Mouse (Mus musculus) CH12.LX (cell line): Measurements from ENCODE around the gene Ccl4. TPM values are rescaled to one million over a fixed set of nuclear protein-coding genes. Genes with fewer than 3 reads are reported as not detected.
A peak's percentile ranks its signal among the peaks of the same experiment; 100 is the strongest.

Experiments
- DNase-seq: peaks from one replicate; pipeline ENCODE4 v3.0.0-alpha.2; 2013; ENCODE audit errors: extremely low read depth
- H3K27ac ChIP-seq: 2 replicates; pipeline ENCODE4 v1.5.1; 2012; ENCODE audit warnings: low read depth, mild to moderate bottlenecking, control low read depth, moderate library complexity; ENCODE audit not compliant: insufficient read depth
- H3K27me3 ChIP-seq: replicated peaks from 2 replicates; pipeline ENCODE3; 2012; ENCODE audit warnings: inconsistent platforms
- H3K36me3 ChIP-seq, 2 experiments: replicated peaks in 1 of 2; 2 replicates each; pipeline versions ENCODE3 to v1.6.1; 2012; ENCODE audit warnings: inconsistent platforms in 1 of 2, low read length in 1 of 2, mild to moderate bottlenecking in 1 of 2, mixed read lengths in 1 of 2, moderate library complexity in 1 of 2; ENCODE audit not compliant: control insufficient read depth in 1 of 2, insufficient read depth in 1 of 2
- H3K4me1 ChIP-seq, 2 experiments: 2 replicates each; pipeline ENCODE4 v1.6.1; 2012; ENCODE audit warnings: inconsistent platforms in 1 of 2, moderate library complexity in 1 of 2; ENCODE audit not compliant: insufficient read depth in 2 of 2, control insufficient read depth in 1 of 2
- H3K4me2 ChIP-seq: 2 replicates; pipeline ENCODE4 v1.6.1; 2012; ENCODE audit warnings: low read depth, mild to moderate bottlenecking, control low read depth; ENCODE audit not compliant: poor library complexity, insufficient read depth, severe bottlenecking
- H3K4me3 ChIP-seq, 3 experiments: fragments of 150-350 bp in 1 of 3; sonication (generic) in 1 of 3; replicated peaks in 1 of 3; 2 replicates each; pipeline versions ENCODE3 to v1.5.1; 2011 to 2012; ENCODE audit warnings: low read depth in 2 of 3, low read length in 2 of 3, mild to moderate bottlenecking in 2 of 3, moderate library complexity in 2 of 3, control low read depth in 1 of 3, improper control_type of control experiment in 1 of 3, inconsistent platforms in 1 of 3, mixed read lengths in 1 of 3; ENCODE audit not compliant: poor library complexity in 1 of 3
- H3K79me2 ChIP-seq: replicated peaks from 2 replicates; pipeline ENCODE4 v1.6.1; 2012; ENCODE audit warnings: mild to moderate bottlenecking, moderate library complexity; ENCODE audit not compliant: control insufficient read depth, poor library complexity, insufficient read depth, severe bottlenecking; ENCODE audit errors: extremely low read depth
- H3K9ac ChIP-seq: 2 replicates; pipeline ENCODE4 v1.6.1; 2012; ENCODE audit warnings: low read depth, mild to moderate bottlenecking, control low read depth, moderate library complexity; ENCODE audit not compliant: insufficient read depth
- H3K9me3 ChIP-seq: replicated peaks from 2 replicates; pipeline ENCODE3; 2012; ENCODE audit warnings: low read length, inconsistent platforms, mixed read lengths
- CHD1 ChIP-seq: IDR thresholded peaks from 2 replicates; pipeline ENCODE4 v1.6.1; 2012; ENCODE audit warnings: low read depth, low read length, improper control_type of control experiment, inconsistent platforms
- E2F4 ChIP-seq: IDR thresholded peaks from 2 replicates; pipeline ENCODE4 v1.6.1; 2011; ENCODE audit warnings: low read depth, low read length, improper control_type of control experiment; ENCODE audit not compliant: insufficient replicate concordance
- EP300 ChIP-seq: IDR thresholded peaks from 2 replicates; pipeline ENCODE4 v1.6.1; 2011; ENCODE audit warnings: low read length, improper control_type of control experiment
- HCFC1 ChIP-seq: IDR thresholded peaks from 2 replicates; pipeline ENCODE4 v1.6.1; 2012; ENCODE audit warnings: low read depth, mild to moderate bottlenecking, inconsistent platforms, low read length, improper control_type of control experiment
- IRF4 ChIP-seq: IDR thresholded peaks from 2 replicates; pipeline ENCODE4 v1.6.1; 2014; ENCODE audit warnings: low read depth, mild to moderate bottlenecking, inconsistent platforms, low read length, improper control_type of control experiment
- JUN ChIP-seq: IDR thresholded peaks from 2 replicates; pipeline ENCODE4 v1.6.1; 2011; ENCODE audit warnings: low read depth, mild to moderate bottlenecking, low read length, improper control_type of control experiment, moderate library complexity; ENCODE audit not compliant: insufficient read depth
- JUND ChIP-seq: conservative IDR thresholded peaks from 2 replicates; pipeline ENCODE4 v1.6.1; 2011; ENCODE audit warnings: low read depth, low read length, improper control_type of control experiment
- KAT2A ChIP-seq: IDR thresholded peaks from 2 replicates; pipeline ENCODE4 v1.6.1; 2012; ENCODE audit warnings: low read length, improper control_type of control experiment, inconsistent platforms; ENCODE audit not compliant: insufficient replicate concordance
- MAZ ChIP-seq: IDR thresholded peaks from 2 replicates; pipeline ENCODE4 v1.6.1; 2012; ENCODE audit warnings: low read depth, mild to moderate bottlenecking, inconsistent platforms, low read length, improper control_type of control experiment, moderate library complexity
- MXI1 ChIP-seq: IDR thresholded peaks from 2 replicates; pipeline ENCODE4 v1.6.1; 2011; ENCODE audit warnings: mild to moderate bottlenecking, low read depth, low read length, improper control_type of control experiment
- POLR2AphosphoS2 ChIP-seq: IDR thresholded peaks from 2 replicates; pipeline ENCODE4 v1.6.1; 2011; ENCODE audit warnings: low read depth, low read length, improper control_type of control experiment
- RAD21 ChIP-seq: IDR thresholded peaks from 2 replicates; pipeline ENCODE4 v1.6.1; 2011; ENCODE audit warnings: low read depth, mild to moderate bottlenecking, low read length, improper control_type of control experiment, moderate library complexity
- SMC3 ChIP-seq: IDR thresholded peaks from 2 replicates; pipeline ENCODE4 v1.6.1; 2011; ENCODE audit warnings: low read depth, low read length, improper control_type of control experiment
- TBP ChIP-seq: conservative IDR thresholded peaks from 2 replicates; pipeline ENCODE4 v1.6.1; 2011; ENCODE audit warnings: low read depth, low read length, improper control_type of control experiment
- USF2 ChIP-seq: conservative IDR thresholded peaks from 2 replicates; pipeline ENCODE4 v1.6.1; 2011; ENCODE audit warnings: low read depth, low read length, improper control_type of control experiment
- dilution Hi-C: fragments of 300-500 bp; cut with MboI; formaldehyde crosslinking; loops from 2 replicates; pipeline ENCODE4 v1.14.3; 2020; ENCODE audit warnings: low sequenced_read_pairs; ENCODE audit not compliant: extremely low pct_unique_long_range_greater_than_20kb, extremely low pct_ligation_motif_present
- in situ Hi-C: fragments of 300-500 bp; cut with MboI; formaldehyde crosslinking; loops from 3 replicates; pipeline ENCODE4 v1.14.3; 2019; ENCODE audit warnings: low sequenced_read_pairs, low pct_ligation_motif_present, low pct_unique_long_range_greater_than_20kb, mixed read lengths
- polyA plus RNA-seq: library from polyadenylated mRNA; unstranded; fragments of >175 nt; gene quantifications from 2 replicates; pipeline ENCODE4 v1.2.1, GENCODE M21; 2012; ENCODE audit warnings: low read depth; ENCODE audit not compliant: insufficient read length
- total RNA-seq, 2 experiments: library from RNA; depleted of rRNA; stranded (reverse); fragments of 300-350 nt in 1 of 2; fragments of >200 nt in 1 of 2; gene quantifications; 2 replicates each; pipeline ENCODE4 v1.2.3; 2012 to 2014

The Ccl4 gene
- total and polyA plus RNA-seq, 3 experiments, result 7.2 to 26.1 (median 12.7) TPM

DNA sequence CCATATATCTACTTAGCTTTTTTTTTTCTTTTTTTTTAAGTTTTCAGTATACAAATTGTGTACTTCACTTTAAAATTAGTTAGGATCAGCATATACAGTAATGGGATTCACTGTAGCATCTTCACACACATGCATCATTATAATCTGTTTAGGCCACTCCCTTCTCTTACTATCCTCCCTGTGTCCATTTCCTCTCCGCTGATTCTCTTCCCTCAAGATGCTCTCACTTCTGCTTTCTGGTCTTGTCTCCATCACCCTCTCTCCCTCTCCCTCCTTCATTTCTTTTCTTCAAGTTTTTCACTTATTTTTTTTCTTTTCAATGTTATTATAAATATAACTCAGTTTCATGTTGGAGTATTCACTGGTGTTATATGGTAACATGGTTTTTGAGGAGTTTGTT is 43.3 kb upstream of the Ccl4 start:
- dilution Hi-C loops, result no loop called here

DNA sequence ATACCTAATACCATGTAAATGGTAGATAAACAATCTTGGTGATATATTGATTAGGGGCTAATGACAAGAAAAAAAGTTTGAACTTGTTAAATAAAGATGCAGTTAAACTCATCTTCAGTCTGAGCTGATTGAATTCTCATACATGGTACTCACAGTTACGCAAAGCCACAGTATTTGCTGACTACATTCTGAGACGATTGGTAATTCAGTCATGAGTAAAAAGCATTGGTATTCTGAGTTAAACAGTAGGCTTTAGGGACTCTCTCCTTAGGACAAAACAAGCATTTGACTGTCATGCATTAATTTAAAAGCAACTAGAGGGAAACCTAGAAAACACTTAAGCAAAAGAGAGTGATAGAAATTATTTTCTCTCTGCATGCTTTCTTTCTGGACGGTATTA is 38.8 kb upstream of the Ccl4 start:
- no peaks in the 10 kb centered on the region for H3K27me3 ChIP-seq
- H3K36me3 ChIP-seq, result no peaks in the 10 kb centered on the region
- no peak overlapping the region for H3K4me2 ChIP-seq
- H3K79me2 ChIP-seq, result no peaks in the 10 kb centered on the region
- no peaks in the 10 kb centered on the region for H3K9me3 ChIP-seq
- no peak for DNase-seq
- dilution Hi-C loops (no loop called here), in situ Hi-C loops (no loop called here)
- peaks cover 6 to 20% of the 10 kb centered on the region in 2 experiments; a peak in 3 of 4 replicates for H3K4me1 ChIP-seq
- TF ChIP-seq SMC3, result no peak
- no peak for TF ChIP-seq JUND
- no peak for TF ChIP-seq RAD21
- TF ChIP-seq MAZ, result no peak
- no peak for TF ChIP-seq MXI1
- no peak for TF ChIP-seq IRF4
- no peak for TF ChIP-seq KAT2A
- no peak for TF ChIP-seq EP300
- no peak for TF ChIP-seq E2F4
- TF ChIP-seq TBP, result no peak
- no peak for TF ChIP-seq USF2
- TF ChIP-seq, all 38 proteins: peak for 0
- no peak overlapping the region for H3K27ac ChIP-seq
- no peak overlapping the region for H3K4me3 ChIP-seq
- no peak overlapping the region for H3K9ac ChIP-seq

More for the DNA sequence above, 43.3 kb upstream of the Ccl4 start:
- no peaks in the 10 kb centered on the region for H3K36me3 ChIP-seq
- TF ChIP-seq CHD1, result no peak
- no peak for TF ChIP-seq JUN
- TF ChIP-seq IRF4, result peak; percentile 91
- no peak for TF ChIP-seq HCFC1
- TF ChIP-seq POLR2AphosphoS2, result no peak
- TF ChIP-seq EP300, result peak; percentile 86
- TF ChIP-seq, all 38 proteins: peak for 2
- H3K4me2 ChIP-seq, result no peak overlapping the region
- H3K9ac ChIP-seq, result no peak overlapping the region
- no peak overlapping the region for H3K4me3 ChIP-seq
- H3K4me1 ChIP-seq, result peaks cover 2 to 19% of the 10 kb centered on the region in 2 experiments; a peak in 3 of 4 replicates
- in situ Hi-C loops, result no loop called here
- DNase-seq, result peak; percentile 71
- no peak overlapping the region for H3K27ac ChIP-seq
- H3K79me2 ChIP-seq, result no peaks in the 10 kb centered on the region
- no peaks in the 10 kb centered on the region for H3K27me3 ChIP-seq
- no peaks in the 10 kb centered on the region for H3K9me3 ChIP-seq
